Mouse (Mus musculus): ENCODE results near the gene Tnrc18. TPM values are rescaled to one million over a fixed set of nuclear protein-coding genes. Genes with fewer than 3 reads are reported as not detected.

Gene Tnrc18
- polyA plus RNA-seq, 1 experiment from 2014 or later: 41.1 TPM

- Histone ChIP-seq H3K36me3 (ENCODE audit: control insufficient read depth, insufficient read depth, low read length) (peaks cover 50% of the 10 kb centered on the region), H3K4me2 (replicated peaks; ENCODE audit: low read depth, low read length) (no peak overlapping the region), H3K9me3 (ENCODE audit: control insufficient read depth, low read length) (no peaks in the 10 kb centered on the region), H3K4me3 (ENCODE audit: low read length) (no peak overlapping the region), H3K27ac (ENCODE audit: low read depth, low read length) (no peak overlapping the region), H3K4me1 (ENCODE audit: control insufficient read depth, insufficient read depth, low read length) (0 out of 2 replicates have a peak, but pooled peaks cover 3% of the 10 kb centered on the region), H3K27me3 (ENCODE audit: control insufficient read depth, insufficient read depth, low read length) (no peaks in the 10 kb centered on the region), H3K9ac (ENCODE audit: low read depth, low read length) (no peak overlapping the region)
- ATAC-seq (ENCODE audit: low FRiP score, low TSS enrichment): no peak
- 73% methylated on average over 8 of the region's 8 CpGs for WGBS
Observed at GRCm38 (mm10) chr5:142778135-142778534, 39.3 kb downstream of the Tnrc18 start.

GRCm38 (mm10) chr5:142776080-142776479 lies 41.4 kb downstream of the Tnrc18 start:
- H3K36me3 ChIP-seq (ENCODE audit: control insufficient read depth, insufficient read depth, low read length): peaks cover 59% of the 10 kb centered on the region

GRCm38 (mm10) chr5:142774771-142775170 lies 42.7 kb downstream of the Tnrc18 start:
- Histone ChIP-seq H3K4me3 (ENCODE audit: low read length) (no peak overlapping the region), H3K27me3 (ENCODE audit: control insufficient read depth, insufficient read depth, low read length) (no peaks in the 10 kb centered on the region), H3K9ac (ENCODE audit: low read depth, low read length) (no peak overlapping the region), H3K9me3 (ENCODE audit: control insufficient read depth, low read length) (no peaks in the 10 kb centered on the region), H3K4me2 (replicated peaks; ENCODE audit: low read depth, low read length) (no peak overlapping the region), H3K27ac (ENCODE audit: low read depth, low read length) (no peak overlapping the region), H3K36me3 (ENCODE audit: control insufficient read depth, insufficient read depth, low read length) (peaks cover 67% of the 10 kb centered on the region), H3K4me1 (ENCODE audit: control insufficient read depth, insufficient read depth, low read length) (no peaks in the 10 kb centered on the region)
- no peak for ATAC-seq (ENCODE audit: low FRiP score, low TSS enrichment)
- WGBS: 90% methylated on average over 5 of the region's 5 CpGs

More at GRCm38 (mm10) chr5:142776080-142776479, 41.4 kb downstream of the Tnrc18 start:
- 93% methylated on average over 12 of the region's 13 CpGs for WGBS
- no peak for ATAC-seq (ENCODE audit: low FRiP score, low TSS enrichment)
- Histone ChIP-seq H3K4me3 (ENCODE audit: low read length) (no peak overlapping the region), H3K27me3 (ENCODE audit: control insufficient read depth, insufficient read depth, low read length) (no peaks in the 10 kb centered on the region), H3K9me3 (ENCODE audit: control insufficient read depth, low read length) (no peaks in the 10 kb centered on the region), H3K27ac (ENCODE audit: low read depth, low read length) (no peak overlapping the region), H3K4me2 (replicated peaks; ENCODE audit: low read depth, low read length) (no peak overlapping the region), H3K4me1 (ENCODE audit: control insufficient read depth, insufficient read depth, low read length) (0 out of 2 replicates have a peak, but pooled peaks cover 3% of the 10 kb centered on the region), H3K9ac (ENCODE audit: low read depth, low read length) (no peak overlapping the region)

- no peak overlapping the region for H3K4me2 ChIP-seq (replicated peaks; ENCODE audit: low read depth, low read length)
- no peak overlapping the region for H3K27ac ChIP-seq (ENCODE audit: low read depth, low read length)
- H3K27me3 ChIP-seq (ENCODE audit: control insufficient read depth, insufficient read depth, low read length): no peaks in the 10 kb centered on the region
- no peak overlapping the region for H3K9ac ChIP-seq (ENCODE audit: low read depth, low read length)
- peaks cover 88% of the 10 kb centered on the region for H3K36me3 ChIP-seq (ENCODE audit: control insufficient read depth, insufficient read depth, low read length)
- no peaks in the 10 kb centered on the region; the same call in 1 of the 2 replicates for H3K4me1 ChIP-seq (ENCODE audit: control insufficient read depth, insufficient read depth, low read length)
- H3K9me3 ChIP-seq (ENCODE audit: control insufficient read depth, low read length): no peaks in the 10 kb centered on the region
- H3K4me3 ChIP-seq (ENCODE audit: low read length): no peak overlapping the region
- 90% methylated on average over 15 of the region's 15 CpGs for WGBS
- no peak for ATAC-seq (ENCODE audit: low FRiP score, low TSS enrichment)
Observed at GRCm38 (mm10) chr5:142771964-142772363, 45.5 kb downstream of the Tnrc18 start.

- no peaks in the 10 kb centered on the region for H3K9me3 ChIP-seq (ENCODE audit: control insufficient read depth, low read length)
- 84% methylated on average over 4 of the region's 4 CpGs for WGBS
- no peaks in the 10 kb centered on the region; the same call in 1 of the 2 replicates for H3K4me1 ChIP-seq (ENCODE audit: control insufficient read depth, insufficient read depth, low read length)
- H3K4me3 ChIP-seq (ENCODE audit: low read length): no peak overlapping the region
- no peak overlapping the region for H3K9ac ChIP-seq (ENCODE audit: low read depth, low read length)
- no peak for ATAC-seq (ENCODE audit: low FRiP score, low TSS enrichment)
- H3K36me3 ChIP-seq (ENCODE audit: control insufficient read depth, insufficient read depth, low read length): peaks cover 90% of the 10 kb centered on the region
- no peak overlapping the region for H3K27ac ChIP-seq (ENCODE audit: low read depth, low read length)
- no peak overlapping the region for H3K4me2 ChIP-seq (replicated peaks; ENCODE audit: low read depth, low read length)
- H3K27me3 ChIP-seq (ENCODE audit: control insufficient read depth, insufficient read depth, low read length): no peaks in the 10 kb centered on the region
Observed at GRCm38 (mm10) chr5:142771034-142771433, 46.4 kb downstream of the Tnrc18 start.

- Histone ChIP-seq H3K27me3 (ENCODE audit: control insufficient read depth, insufficient read depth, low read length) (no peaks in the 10 kb centered on the region), H3K4me3 (ENCODE audit: low read length) (no peak overlapping the region), H3K4me2 (replicated peaks; ENCODE audit: low read depth, low read length) (no peak overlapping the region), H3K9ac (ENCODE audit: low read depth, low read length) (no peak overlapping the region), H3K4me1 (ENCODE audit: control insufficient read depth, insufficient read depth, low read length) (no peaks in the 10 kb centered on the region; the same call in 1 of the 2 replicates), H3K9me3 (ENCODE audit: control insufficient read depth, low read length) (no peaks in the 10 kb centered on the region), H3K27ac (ENCODE audit: low read depth, low read length) (no peak overlapping the region), H3K36me3 (ENCODE audit: control insufficient read depth, insufficient read depth, low read length) (peaks cover 90% of the 10 kb centered on the region)
- ATAC-seq (ENCODE audit: low FRiP score, low TSS enrichment): no peak
- WGBS: 76% methylated on average over 5 of the region's 5 CpGs
Observed at GRCm38 (mm10) chr5:142769641-142770040, 47.8 kb downstream of the Tnrc18 start.

- H3K4me2 ChIP-seq (replicated peaks; ENCODE audit: low read depth, low read length): no peak overlapping the region
- WGBS: 57% methylated on average over 10 of the region's 10 CpGs
- 0 out of 2 replicates have a peak, but pooled peaks have one; percentile 16 for ATAC-seq (ENCODE audit: low FRiP score, low TSS enrichment)
- no peaks in the 10 kb centered on the region for H3K27me3 ChIP-seq (ENCODE audit: control insufficient read depth, insufficient read depth, low read length)
- no peaks in the 10 kb centered on the region; the same call in 1 of the 2 replicates for H3K4me1 ChIP-seq (ENCODE audit: control insufficient read depth, insufficient read depth, low read length)
- no peaks in the 10 kb centered on the region for H3K9me3 ChIP-seq (ENCODE audit: control insufficient read depth, low read length)
- H3K27ac ChIP-seq (ENCODE audit: low read depth, low read length): no peak overlapping the region
- H3K4me3 ChIP-seq (ENCODE audit: low read length): no peak overlapping the region
- no peak overlapping the region for H3K9ac ChIP-seq (ENCODE audit: low read depth, low read length)
- H3K36me3 ChIP-seq (ENCODE audit: control insufficient read depth, insufficient read depth, low read length): peaks cover 90% of the 10 kb centered on the region
Observed at GRCm38 (mm10) chr5:142768352-142769267, 48.9 kb downstream of the Tnrc18 start.

- Histone ChIP-seq H3K4me3 (ENCODE audit: low read length) (no peak overlapping the region), H3K36me3 (ENCODE audit: control insufficient read depth, insufficient read depth, low read length) (peaks cover 90% of the 10 kb centered on the region), H3K4me2 (replicated peaks; ENCODE audit: low read depth, low read length) (no peak overlapping the region), H3K27ac (ENCODE audit: low read depth, low read length) (no peak overlapping the region), H3K4me1 (ENCODE audit: control insufficient read depth, insufficient read depth, low read length) (no peaks in the 10 kb centered on the region; the same call in 1 of the 2 replicates), H3K9ac (ENCODE audit: low read depth, low read length) (no peak overlapping the region), H3K27me3 (ENCODE audit: control insufficient read depth, insufficient read depth, low read length) (no peaks in the 10 kb centered on the region), H3K9me3 (ENCODE audit: control insufficient read depth, low read length) (no peaks in the 10 kb centered on the region)
- 26% methylated on average over 7 of the region's 7 CpGs for WGBS
- peak; percentile 51 for ATAC-seq (ENCODE audit: low FRiP score, low TSS enrichment)
Observed at GRCm38 (mm10) chr5:142767937-142768336, 49.5 kb downstream of the Tnrc18 start.

- Histone ChIP-seq H3K27ac (ENCODE audit: low read depth, low read length) (no peak overlapping the region), H3K36me3 (ENCODE audit: control insufficient read depth, insufficient read depth, low read length) (peaks cover 91% of the 10 kb centered on the region), H3K4me2 (replicated peaks; ENCODE audit: low read depth, low read length) (no peak overlapping the region), H3K9me3 (ENCODE audit: control insufficient read depth, low read length) (no peaks in the 10 kb centered on the region), H3K9ac (ENCODE audit: low read depth, low read length) (no peak overlapping the region), H3K4me1 (ENCODE audit: control insufficient read depth, insufficient read depth, low read length) (no peaks in the 10 kb centered on the region; the same call in 1 of the 2 replicates), H3K27me3 (ENCODE audit: control insufficient read depth, insufficient read depth, low read length) (no peaks in the 10 kb centered on the region), H3K4me3 (ENCODE audit: low read length) (no peak overlapping the region)
- no peak for ATAC-seq (ENCODE audit: low FRiP score, low TSS enrichment)
- 85% methylated on average over 3 of the region's 3 CpGs for WGBS
Observed at GRCm38 (mm10) chr5:142766708-142767107, 50.8 kb downstream of the Tnrc18 start.

All from kidney, embryonic 14.5 days (tissue).